Mouse (Mus musculus) brain, embryonic 14.5 days (tissue): ENCODE results near the gene Shroom3.

Experiments used
- CTCF ChIP-seq: fragments of 200-500 bp; IDR thresholded peaks from 2 replicates; pipeline ENCODE4 v1.5.1; 2012; ENCODE audit warnings: inconsistent platforms, mild to moderate bottlenecking, moderate library complexity, borderline replicate concordance; ENCODE audit not compliant: insufficient read depth, insufficient read length; ENCODE audit errors: extremely low read depth
- POLR2A ChIP-seq: fragments of 200-500 bp; IDR thresholded peaks from 2 replicates; pipeline ENCODE4 v1.6.1; 2012; ENCODE audit warnings: mild to moderate bottlenecking, inconsistent platforms, borderline replicate concordance; ENCODE audit not compliant: poor library complexity, insufficient read depth, insufficient read length, severe bottlenecking; ENCODE audit errors: extremely low read depth

- TF ChIP-seq CTCF, result no peak
- TF ChIP-seq POLR2A, result no peak
These were observed 305.6 kb downstream of the Shroom3 start for GRCm38 (mm10) chr5:92988769-92989356.
